Mouse (Mus musculus): ENCODE measurements at regions not wholly inside any gene's neighbourhood (a gene's known extent, or its start where the extent isn't known, plus 50 kb on each side); places are given as distances from the start of the nearest gene placed in this dataset.
A peak's percentile ranks its signal among the peaks of the same experiment; 100 is the strongest.

GRCm38 (mm10) chr4:9218380-9218779, 979.5 kb upstream of the Car8 start:
- Histone ChIP-seq H3K27ac (replicated peaks; ENCODE audit: low read depth, low read length) (no peak overlapping the region), H3K9ac (replicated peaks; ENCODE audit: low read length) (no peak overlapping the region), H3K4me3 (replicated peaks; ENCODE audit: low read depth, low read length) (no peak overlapping the region), H3K4me2 (ENCODE audit: low read length) (no peak overlapping the region), H3K4me1 (ENCODE audit: control insufficient read depth, insufficient read depth, low read length) (no peaks in the 10 kb centered on the region), H3K27me3 (ENCODE audit: control insufficient read depth, insufficient read depth, low read length) (no peaks in the 10 kb centered on the region), H3K36me3 (ENCODE audit: control insufficient read depth, insufficient read depth, low read length) (no peaks in the 10 kb centered on the region), H3K9me3 (ENCODE audit: control insufficient read depth, low read length) (0 out of 2 replicates have a peak, but pooled peaks cover 4% of the 10 kb centered on the region)
- 89% methylated on average over 5 of the region's 5 CpGs for WGBS
- no peak for ATAC-seq (ENCODE audit: low FRiP score, low TSS enrichment)
- no peak for DNase-seq

- DNase-seq (no peak), ATAC-seq (ENCODE audit: low FRiP score, low TSS enrichment) (no peak)
- Histone ChIP-seq H3K27me3 (ENCODE audit: control insufficient read depth, insufficient read depth, low read length) (no peaks in the 10 kb centered on the region), H3K4me2 (ENCODE audit: low read length) (no peak overlapping the region), H3K9me3 (ENCODE audit: control insufficient read depth, low read length) (no peaks in the 10 kb centered on the region), H3K36me3 (ENCODE audit: control insufficient read depth, insufficient read depth, low read length) (no peaks in the 10 kb centered on the region), H3K9ac (replicated peaks; ENCODE audit: low read length) (no peak overlapping the region), H3K4me1 (ENCODE audit: control insufficient read depth, insufficient read depth, low read length) (no peaks in the 10 kb centered on the region), H3K27ac (replicated peaks; ENCODE audit: low read depth, low read length) (no peak overlapping the region), H3K4me3 (replicated peaks; ENCODE audit: low read depth, low read length) (no peak overlapping the region)
- WGBS, result 48% methylated on average over 2 of the region's 2 CpGs
These were observed 969.8 kb upstream of the Car8 start for GRCm38 (mm10) chr4:9208606-9209005.

- Histone ChIP-seq H3K27ac (replicated peaks; ENCODE audit: low read depth, low read length) (no peak overlapping the region), H3K36me3 (ENCODE audit: control insufficient read depth, insufficient read depth, low read length) (no peaks in the 10 kb centered on the region), H3K4me3 (replicated peaks; ENCODE audit: low read depth, low read length) (no peak overlapping the region), H3K27me3 (ENCODE audit: control insufficient read depth, insufficient read depth, low read length) (no peaks in the 10 kb centered on the region), H3K9ac (replicated peaks; ENCODE audit: low read length) (no peak overlapping the region), H3K4me2 (ENCODE audit: low read length) (no peak overlapping the region), H3K9me3 (ENCODE audit: control insufficient read depth, low read length) (no peaks in the 10 kb centered on the region), H3K4me1 (ENCODE audit: control insufficient read depth, insufficient read depth, low read length) (peaks cover 4% of the 10 kb centered on the region; the same call in 1 of the 2 replicates)
- WGBS, result 88% methylated on average over 2 of the region's 2 CpGs
- DNase-seq (no peak), ATAC-seq (ENCODE audit: low FRiP score, low TSS enrichment) (no peak)
These were observed 961.2 kb upstream of the Car8 start for GRCm38 (mm10) chr4:9200012-9200411.

- Histone ChIP-seq H3K27me3 (ENCODE audit: control insufficient read depth, insufficient read depth, low read length) (no peaks in the 10 kb centered on the region), H3K9ac (replicated peaks; ENCODE audit: low read length) (no peak overlapping the region), H3K36me3 (ENCODE audit: control insufficient read depth, insufficient read depth, low read length) (no peaks in the 10 kb centered on the region), H3K9me3 (ENCODE audit: control insufficient read depth, low read length) (no peaks in the 10 kb centered on the region), H3K4me2 (ENCODE audit: low read length) (no peak overlapping the region), H3K4me1 (ENCODE audit: control insufficient read depth, insufficient read depth, low read length) (peaks cover 8% of the 10 kb centered on the region; the same call in 1 of the 2 replicates), H3K27ac (replicated peaks; ENCODE audit: low read depth, low read length) (no peak overlapping the region), H3K4me3 (replicated peaks; ENCODE audit: low read depth, low read length) (no peak overlapping the region)
- 22% methylated on average over 4 of the region's 4 CpGs for WGBS
- peak; percentile 6 for DNase-seq
- no peak for ATAC-seq (ENCODE audit: low FRiP score, low TSS enrichment)
These were observed 957.6 kb upstream of the Car8 start for GRCm38 (mm10) chr4:9196435-9196834.

- H3K4me3 ChIP-seq (replicated peaks; ENCODE audit: low read depth, low read length), result no peak overlapping the region
- peaks cover 8% of the 10 kb centered on the region; the same call in 1 of the 2 replicates for H3K4me1 ChIP-seq (ENCODE audit: control insufficient read depth, insufficient read depth, low read length)
- no peak for ATAC-seq (ENCODE audit: low FRiP score, low TSS enrichment)
These were observed 954.3 kb upstream of the Car8 start for GRCm38 (mm10) chr4:9193121-9193520.

GRCm38 (mm10) chr4:9185156-9185875, 946.5 kb upstream of the Car8 start:
- H3K36me3 ChIP-seq (ENCODE audit: control insufficient read depth, insufficient read depth, low read length), result no peaks in the 10 kb centered on the region
- WGBS, result 39% methylated on average over 14 of the region's 14 CpGs
- peak overlapping the region; percentile 87 for H3K27ac ChIP-seq (replicated peaks; ENCODE audit: low read depth, low read length)
- ATAC-seq (ENCODE audit: low FRiP score, low TSS enrichment) (no peak), DNase-seq (peak; percentile 33)
- no peaks in the 10 kb centered on the region for H3K27me3 ChIP-seq (ENCODE audit: control insufficient read depth, insufficient read depth, low read length)
- peak overlapping the region; percentile 53 for H3K4me2 ChIP-seq (ENCODE audit: low read length)
- no peaks in the 10 kb centered on the region for H3K9me3 ChIP-seq (ENCODE audit: control insufficient read depth, low read length)
- H3K4me1 ChIP-seq (ENCODE audit: control insufficient read depth, insufficient read depth, low read length), result peaks cover 17% of the 10 kb centered on the region
- peak overlapping the region; percentile 20 for H3K4me3 ChIP-seq (replicated peaks; ENCODE audit: low read depth, low read length)
- peak overlapping the region; percentile 32; the same call in 1 of the 2 replicates for H3K9ac ChIP-seq (replicated peaks; ENCODE audit: low read length)

More at GRCm38 (mm10) chr4:9193121-9193520, 954.3 kb upstream of the Car8 start:
- WGBS, result 50% methylated on average over 6 of the region's 6 CpGs
- Histone ChIP-seq H3K4me2 (ENCODE audit: low read length) (no peak overlapping the region), H3K27ac (replicated peaks; ENCODE audit: low read depth, low read length) (no peak overlapping the region), H3K9ac (replicated peaks; ENCODE audit: low read length) (no peak overlapping the region), H3K9me3 (ENCODE audit: control insufficient read depth, low read length) (no peaks in the 10 kb centered on the region), H3K27me3 (ENCODE audit: control insufficient read depth, insufficient read depth, low read length) (no peaks in the 10 kb centered on the region), H3K36me3 (ENCODE audit: control insufficient read depth, insufficient read depth, low read length) (no peaks in the 10 kb centered on the region)
- DNase-seq, result peak; percentile 16

GRCm38 (mm10) chr4:9184451-9185121, 945.7 kb upstream of the Car8 start:
- Histone ChIP-seq H3K9me3 (ENCODE audit: control insufficient read depth, low read length) (no peaks in the 10 kb centered on the region), H3K4me1 (ENCODE audit: control insufficient read depth, insufficient read depth, low read length) (peaks cover 17% of the 10 kb centered on the region), H3K36me3 (ENCODE audit: control insufficient read depth, insufficient read depth, low read length) (no peaks in the 10 kb centered on the region), H3K9ac (replicated peaks; ENCODE audit: low read length) (peak overlapping the region; percentile 32; the same call in 1 of the 2 replicates), H3K4me3 (replicated peaks; ENCODE audit: low read depth, low read length) (peak overlapping the region; percentile 20), H3K27me3 (ENCODE audit: control insufficient read depth, insufficient read depth, low read length) (no peaks in the 10 kb centered on the region), H3K4me2 (ENCODE audit: low read length) (peak overlapping the region; percentile 53), H3K27ac (replicated peaks; ENCODE audit: low read depth, low read length) (peak overlapping the region; percentile 87)
- ATAC-seq (ENCODE audit: low FRiP score, low TSS enrichment) (peak; percentile 91), DNase-seq (peak; percentile 78)
- under 1% methylated on average over 12 of the region's 12 CpGs for WGBS

GRCm38 (mm10) chr4:9174365-9174764, 935.5 kb upstream of the Car8 start:
- H3K36me3 ChIP-seq (ENCODE audit: control insufficient read depth, insufficient read depth, low read length), result no peaks in the 10 kb centered on the region

More at GRCm38 (mm10) chr4:9174365-9174764, 935.5 kb upstream of the Car8 start:
- H3K27ac ChIP-seq (replicated peaks; ENCODE audit: low read depth, low read length), result no peak overlapping the region
- WGBS, result 91% methylated on average over 1 of the region's 1 CpGs
- H3K4me2 ChIP-seq (ENCODE audit: low read length), result no peak overlapping the region
- no peaks in the 10 kb centered on the region for H3K4me1 ChIP-seq (ENCODE audit: control insufficient read depth, insufficient read depth, low read length)
- no peaks in the 10 kb centered on the region for H3K9me3 ChIP-seq (ENCODE audit: control insufficient read depth, low read length)
- ATAC-seq (ENCODE audit: low FRiP score, low TSS enrichment) (no peak), DNase-seq (no peak)
- no peaks in the 10 kb centered on the region for H3K27me3 ChIP-seq (ENCODE audit: control insufficient read depth, insufficient read depth, low read length)
- no peak overlapping the region for H3K4me3 ChIP-seq (replicated peaks; ENCODE audit: low read depth, low read length)
- no peak overlapping the region for H3K9ac ChIP-seq (replicated peaks; ENCODE audit: low read length)
